Mouse (Mus musculus) fibroblast of lung, adult 2 months (primary cell): ENCODE results near the gene Zfp697.
"Not testable (repeated sequence)": the region's sequence is repeated elsewhere in the genome, so short reads cannot be mapped to it uniquely, and the experiment has no call there.

ENCODE experiments used
- DNase-seq: peaks from one replicate; pipeline ENCODE4 v3.0.0-alpha.2; 2011; ENCODE audit warnings: low read depth

Gene Zfp697

GRCm38 (mm10) chr3:98680786-98681185, 298.5 kb downstream of the Zfp697 start:
- no peak for DNase-seq

GRCm38 (mm10) chr3:98682401-98682800, 300.1 kb downstream of the Zfp697 start:
- DNase-seq = no peak

- no peak for DNase-seq
Observed at GRCm38 (mm10) chr3:98720740-98721139, 338.5 kb downstream of the Zfp697 start.

- no peak for DNase-seq
Observed at GRCm38 (mm10) chr3:98724376-98724775, 342.1 kb downstream of the Zfp697 start, which contains the start of gene Hsd3b2. TSS of gene Hsd3b2 (minus strand) at chr3:98724543.

GRCm38 (mm10) chr3:98726281-98726680, 344.0 kb downstream of the Zfp697 start:
- no peak for DNase-seq

GRCm38 (mm10) chr3:98733724-98734123, 351.5 kb downstream of the Zfp697 start:
- DNase-seq = no peak

GRCm38 (mm10) chr3:98734340-98734739, 352.1 kb downstream of the Zfp697 start:
- DNase-seq = no peak

GRCm38 (mm10) chr3:98741043-98741442, 358.8 kb downstream of the Zfp697 start:
- DNase-seq = not testable (repeated sequence)

- no peak for DNase-seq
Observed at GRCm38 (mm10) chr3:98752171-98752570, 369.9 kb downstream of the Zfp697 start.

GRCm38 (mm10) chr3:98756836-98757235, 374.6 kb downstream of the Zfp697 start:
- no peak for DNase-seq

- DNase-seq = no peak
Observed at GRCm38 (mm10) chr3:98764155-98764554, 381.9 kb downstream of the Zfp697 start.

GRCm38 (mm10) chr3:98780921-98781320, 398.7 kb downstream of the Zfp697 start:
- no peak for DNase-seq

- no peak for DNase-seq
Observed at GRCm38 (mm10) chr3:98782181-98782868, 400.1 kb downstream of the Zfp697 start.

GRCm38 (mm10) chr3:98786551-98786950, 404.3 kb downstream of the Zfp697 start:
- DNase-seq = no peak
